Mouse (Mus musculus): ENCODE measurements around the gene Phf20.

- TF ChIP-seq CTCF (IDR thresholded peaks at IDR 0.05; ENCODE audit: borderline replicate concordance, extremely low read depth, insufficient read depth, insufficient read length) = no peak
- no peak for TF ChIP-seq POLR2A (IDR thresholded peaks at IDR 0.05; ENCODE audit: borderline replicate concordance, extremely low read depth, insufficient read depth, insufficient read length, poor library complexity, severe bottlenecking)
These were observed 14.7 kb upstream of the Phf20 start for GRCm38 (mm10) chr2:156181592-156181991.

All from brain, embryonic 14.5 days (tissue).